In genomic region chr13:20207126-20207525, GRCm38 (mm10) we compare ENCODE assay signal across 13 mouse cellular contexts.
DNase-seq lines count a peak whose midpoint lies in the region; ATAC-seq and TF ChIP-seq lines count a peak whose summit lies in the region.
"Had no signal": no experiment of that assay in that cellular context is flagged by ENCODE, and none has a peak within 500 bp of the region (broad histone marks: within the 10 kb centered on the region; RNA-seq: fewer than 3 reads in every experiment).

No protein-coding gene starts in this region.

- H3K4me3 ChIP-seq in lung, embryonic 14.5 days (ENCODE audit: low read depth, low read length): no peak overlapping the region
- no peak overlapping the region for H3K4me3 ChIP-seq in cortical plate, adult 2 months (ENCODE audit: insufficient read depth, low read length)
- H3K4me3 ChIP-seq: hindbrain, embryonic 15.5 days; limb, embryonic 12.5 days had no signal

- WGBS in lung, embryonic 14.5 days: 57% methylated on average over 5 of the region's 5 CpGs

- peak overlapping the region; percentile 20; the same call in 1 of the 2 replicates for H3K27ac ChIP-seq in lung, embryonic 14.5 days (ENCODE audit: low read depth)
- H3K27ac ChIP-seq in cortical plate, adult 2 months (ENCODE audit: insufficient read depth, low read length): peak overlapping the region; percentile 73
- H3K27ac ChIP-seq: hindbrain, embryonic 15.5 days; limb, embryonic 12.5 days had no signal

- no peak overlapping the region for H3K4me2 ChIP-seq in lung, embryonic 14.5 days
- H3K4me2 ChIP-seq: hindbrain, embryonic 15.5 days; limb, embryonic 12.5 days; midbrain, embryonic 11.5 days had no signal

- H3K9me3 ChIP-seq in lung, embryonic 14.5 days (ENCODE audit: low read depth, low read length): no peaks in the 10 kb centered on the region
- H3K9me3 ChIP-seq: hindbrain, embryonic 15.5 days; limb, embryonic 12.5 days had no signal

- ATAC-seq in frontal cortex, adult (ENCODE audit: low TSS enrichment): peak; percentile 16; the same call in 1 of the 2 replicates
- no peak for ATAC-seq in lung, embryonic 14.5 days (ENCODE audit: insufficient read depth)

- no peaks in the 10 kb centered on the region for H3K27me3 ChIP-seq in lung, embryonic 14.5 days (ENCODE audit: insufficient read depth, low read length)
- H3K27me3 ChIP-seq: hindbrain, embryonic 15.5 days; limb, embryonic 12.5 days had no signal

- no peaks in the 10 kb centered on the region for H3K36me3 ChIP-seq in lung, embryonic 14.5 days (ENCODE audit: insufficient read depth)
- H3K36me3 ChIP-seq: hindbrain, embryonic 15.5 days; limb, embryonic 12.5 days had no signal

- no peak overlapping the region for H3K9ac ChIP-seq in lung, embryonic 14.5 days
- H3K9ac ChIP-seq: hindbrain, embryonic 15.5 days; limb, embryonic 12.5 days had no signal

- no peak for DNase-seq in frontal cortex, postnatal 36 days (ENCODE audit: low spot score in 2 of 2)
- DNase-seq in lung, embryonic 14.5 days: no peak
- no peak for DNase-seq in lung, postnatal 25 days (ENCODE audit: low spot score)
- peak; percentile 48 to 52 for DNase-seq in thymus, adult 18-20 months
- no peak for DNase-seq in heart, adult 8-10 months (ENCODE audit: low spot score)
- no peak for DNase-seq in heart, postnatal 4 days
- DNase-seq: adrenal gland, postnatal 14 days; gastrocnemius, postnatal 36 days had no signal

- TF ChIP-seq CTCF in lung, embryonic 14.5 days (IDR thresholded peaks at IDR 0.05; ENCODE audit: low read depth): no peak
- TF ChIP-seq CTCF in cortical plate, adult 2 months (IDR thresholded peaks at IDR 0.05; ENCODE audit: extremely low read depth, insufficient read depth, low read length): no peak

- TF ChIP-seq POLR2A in cortical plate, adult 2 months (IDR thresholded peaks at IDR 0.05; ENCODE audit: extremely low read depth, insufficient read depth, low read length): no peak

- no peaks in the 10 kb centered on the region for H3K4me1 ChIP-seq in lung, embryonic 14.5 days (ENCODE audit: insufficient read depth)
- H3K4me1 ChIP-seq in cortical plate, adult 2 months (ENCODE audit: control insufficient read depth, insufficient read depth, low read length): peaks cover 4% of the 10 kb centered on the region
- H3K4me1 ChIP-seq: hindbrain, embryonic 15.5 days; limb, embryonic 12.5 days had no signal

Comparison
In these comparisons a context has a peak if more than half of its experiments do, and no peak if none do; other contexts are left out.
1. DNase-seq: peak in thymus, adult 18-20 months (2 of 2); none in frontal cortex, postnatal 36 days (0 of 2), lung, embryonic 14.5 days (single experiment), lung, postnatal 25 days (single experiment), heart, adult 8-10 months (single experiment) and heart, postnatal 4 days (single experiment).